In genomic region chr6:112465441-112465840, GRCm38 (mm10) we compare ENCODE assay signal across 24 mouse cellular contexts. TPM values are rescaled to one million over a fixed set of nuclear protein-coding genes. Genes with fewer than 3 reads are reported as not detected.
DNase-seq lines count a peak whose midpoint lies in the region; TF ChIP-seq lines count a peak whose summit lies in the region.
"Had no signal": no experiment of that assay in that cellular context is flagged by ENCODE, and none has a peak within 500 bp of the region (broad histone marks: within the 10 kb centered on the region; RNA-seq: fewer than 3 reads in every experiment).

No protein-coding gene starts in this region.

- DNase-seq in cerebellum, adult 11-12 months, result peak; percentile 18
- no peak for DNase-seq in cerebellum, adult 11 months
- DNase-seq in gastrocnemius, adult 2 months, result peak; percentile 36
- DNase-seq in gastrocnemius, adult 8-10 months (ENCODE audit: low spot score in 2 of 2), result no peak
- peak; percentile 6 for DNase-seq in 3T3-L1 (ENCODE audit: low read depth, low spot score)
- peak; percentile 25 to 34 for DNase-seq in cerebellum, postnatal 10 days
- no peak for DNase-seq in heart, adult 9 months (ENCODE audit: low spot score in 2 of 2)
- no peak for DNase-seq in yolk sac, embryonic 10.5 days (ENCODE audit: low spot score)
- DNase-seq: heart, adult 11 months; heart, postnatal 14 days; kidney, postnatal 10 days; liver; lung, postnatal 4 days; midbrain, embryonic 14.5 days had no signal

- peak overlapping the region; percentile 51; the same call in 1 of the 2 replicates for H3K27ac ChIP-seq in gastrocnemius, adult 2 months
- H3K27ac ChIP-seq: embryonic facial prominence, embryonic 15.5 days; heart, embryonic 13.5 days; hindbrain, postnatal 0 days; limb, embryonic 10.5 days; liver, embryonic 15.5 days; lung, embryonic 15.5 days; neural tube, embryonic 13.5 days had no signal

- intact Hi-C loops in gastrocnemius, adult 2 months (cut with DNase I), result loop anchor here (10.0 kb wide), 1 partner anchor 191 kb away; the partner anchor contains the start of gene Lmcd1

- TF ChIP-seq CTCF in gastrocnemius, adult 2 months (IDR thresholded peaks at IDR 0.05), result no peak

- H3K4me3 ChIP-seq in gastrocnemius, adult 2 months, result no peak overlapping the region
- H3K4me3 ChIP-seq: embryonic facial prominence, embryonic 15.5 days; heart, embryonic 13.5 days; limb, embryonic 10.5 days; liver, embryonic 15.5 days; lung, embryonic 15.5 days; neural tube, embryonic 13.5 days had no signal

RNA-seq across cellular contexts. Expression of gene Cav3, which starts 6.1 kb away (rescaled TPM):
- total RNA-seq in gastrocnemius, adult 2 months (2021), result 10 to 100 TPM; 65.6 to 68.2 TPM
- total RNA-seq in gastrocnemius, adult 8-10 months (2022), result 10 to 100 TPM; 49.1 to 54.8 (median 53.1) TPM
- total RNA-seq: adrenal gland, adult 18-20 months; common myeloid progenitor, adult 5-6 weeks; hindbrain, postnatal 0 days; megakaryocyte-erythroid progenitor cell, adult 5-6 weeks had no signal

RNA-seq across cellular contexts. Expression of gene Oxtr, which starts 24.3 kb away (rescaled TPM):
- under 1 TPM; 0.05 to 0.25 TPM for total RNA-seq in gastrocnemius, adult 2 months (2021)
- total RNA-seq in gastrocnemius, adult 8-10 months (2022), result 1 to 10 TPM in 3 of 4 experiments, not detected in 1; 1.2 to 2.4 (median 2.4) TPM
- total RNA-seq: megakaryocyte-erythroid progenitor cell, adult 5-6 weeks had no signal

Comparison
In these comparisons a context has a peak if more than half of its experiments do, and no peak if none do; other contexts are left out.
1. DNase-seq: peak in cerebellum, adult 11-12 months (single experiment), gastrocnemius, adult 2 months (single experiment), 3T3-L1 (single experiment) and cerebellum, postnatal 10 days (2 of 2); none in cerebellum, adult 11 months (single experiment), gastrocnemius, adult 8-10 months (0 of 2), heart, adult 9 months (0 of 2) and yolk sac, embryonic 10.5 days (single experiment).